Mouse (Mus musculus): ENCODE measurements at regions not wholly inside any gene's neighbourhood (a gene's known extent, or its start where the extent isn't known, plus 50 kb on each side); places are given as distances from the start of the nearest gene placed in this dataset.

- DNase-seq = no peak
Measured at GRCm38 (mm10) chr14:46706462-46706861, 53.9 kb upstream of the Cdkn3 start.

DNA sequence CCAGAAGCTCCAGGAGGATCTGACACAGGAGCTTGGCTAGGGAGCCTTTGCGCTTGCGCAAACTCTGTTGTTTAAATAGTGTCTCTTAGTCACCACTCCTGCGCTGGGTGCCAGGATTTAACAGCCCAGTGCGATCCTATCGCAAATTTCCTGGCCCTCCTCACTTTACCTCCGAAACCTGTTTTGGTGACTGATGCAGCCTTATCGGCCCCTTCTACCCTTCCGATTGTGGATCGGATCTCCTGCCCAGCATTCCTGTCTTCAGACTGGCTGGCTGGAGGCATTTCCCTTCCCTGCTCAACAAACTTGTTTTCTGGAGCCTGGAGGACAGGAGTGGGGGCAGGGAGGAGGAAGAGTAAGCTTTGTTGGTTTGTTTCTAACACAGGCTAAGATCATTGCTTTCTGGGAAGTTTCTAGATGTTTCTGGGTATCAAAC lies 56.0 kb upstream of the Cdkn3 start:
- peak; percentile 76 for DNase-seq

GRCm38 (mm10) chr14:46702669-46703435 lies 57.5 kb upstream of the Cdkn3 start:
- peak; percentile 77 for DNase-seq

DNA sequence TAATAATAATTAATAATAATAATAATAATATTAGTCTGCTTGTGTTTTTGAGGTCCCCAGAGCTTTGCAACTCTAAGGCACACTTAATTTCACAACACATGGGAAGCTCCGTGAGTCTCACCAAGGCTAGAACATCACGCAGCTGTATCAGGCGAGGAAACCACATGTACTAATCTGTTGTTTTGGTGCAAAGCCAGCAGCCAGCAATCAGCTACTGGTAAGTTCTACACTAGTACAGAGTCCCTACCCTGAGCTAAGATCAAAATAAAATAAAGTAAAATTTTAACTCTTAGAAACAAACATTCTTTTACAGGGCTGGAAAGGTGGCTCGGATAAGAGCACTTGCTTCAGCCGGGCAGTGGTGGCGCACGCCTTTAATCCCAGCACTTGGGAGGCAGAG lies 67.8 kb upstream of the Cdkn3 start:
- no peak for DNase-seq

GRCm38 (mm10) chr14:46692067-46692466 lies 68.3 kb upstream of the Cdkn3 start:
- no peak for DNase-seq

DNA sequence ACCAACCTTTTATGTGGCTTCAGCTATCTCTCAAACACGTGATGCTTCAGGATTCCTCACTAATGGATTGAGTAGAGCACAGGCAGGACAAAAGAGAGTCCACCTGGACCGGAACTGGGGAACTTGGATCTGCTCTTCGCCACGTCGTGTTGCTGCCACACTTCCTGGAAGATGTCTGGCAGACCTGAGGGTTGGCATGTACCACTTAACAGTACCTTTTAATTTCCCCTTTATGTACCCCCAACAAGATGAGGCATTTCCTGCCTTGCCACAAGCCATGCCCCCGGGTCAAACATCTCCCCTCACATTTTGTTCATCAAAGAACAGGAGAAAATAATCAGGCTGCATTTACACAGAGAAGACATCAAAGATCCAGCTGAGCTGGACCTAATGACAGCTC lies 77.6 kb upstream of the Cdkn3 start:
- no peak for DNase-seq

DNA sequence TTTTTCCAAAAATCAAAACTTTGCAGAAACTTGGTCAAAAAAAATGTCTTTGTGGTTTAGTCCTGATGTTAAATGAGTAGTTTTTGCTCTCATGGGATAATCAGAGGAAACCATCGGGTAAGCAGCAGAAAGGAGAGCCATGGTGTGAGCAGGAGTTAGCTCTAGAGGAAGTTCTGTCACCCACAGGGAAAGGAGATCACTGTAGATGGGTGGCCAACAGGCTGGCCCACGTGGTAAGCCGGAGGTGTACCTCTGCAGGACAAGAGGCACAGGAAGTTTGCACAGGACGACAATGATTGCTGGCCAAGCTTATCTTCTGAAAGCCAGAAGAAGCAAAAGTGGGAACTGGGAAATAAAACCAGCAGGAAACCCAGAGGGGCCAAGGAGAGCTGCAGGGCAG lies 81.4 kb upstream of the Cdkn3 start:
- no peak for DNase-seq

DNA sequence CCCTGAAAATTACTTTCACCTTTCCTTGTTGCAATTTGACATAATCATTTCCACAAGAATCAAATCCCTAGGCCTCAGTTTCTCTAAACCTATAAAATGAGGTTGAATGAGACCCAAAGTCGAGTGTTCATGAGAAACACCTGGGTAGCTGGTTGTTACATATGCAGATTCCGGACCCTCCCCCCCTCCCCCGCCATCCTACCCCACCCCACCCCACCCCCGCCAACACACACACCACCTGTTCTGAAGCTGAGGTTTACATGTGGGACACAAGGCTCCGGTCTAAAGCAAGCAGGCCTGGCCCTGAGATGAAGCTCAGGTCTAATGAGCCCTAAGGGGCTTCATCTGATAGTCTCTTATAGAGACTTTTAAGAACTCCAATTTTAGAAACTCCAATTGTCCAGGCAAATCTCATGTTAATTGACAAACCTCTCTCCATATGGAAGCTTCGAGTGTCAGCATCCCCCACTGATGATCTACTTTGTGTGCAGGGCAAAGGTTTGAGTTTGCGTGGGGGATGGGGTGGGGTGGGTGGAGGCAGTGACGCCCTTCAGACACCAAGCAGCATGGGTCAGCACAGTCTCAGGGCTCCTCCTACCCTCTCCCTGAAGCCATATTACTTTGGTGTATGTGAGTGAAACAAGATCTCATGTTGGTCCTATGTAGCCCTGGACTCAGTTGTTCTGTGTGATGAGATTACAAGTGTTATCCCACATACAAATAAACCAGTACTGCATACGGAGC lies 88.7 kb upstream of the Cdkn3 start:
- no peak for DNase-seq

GRCm38 (mm10) chr14:46671062-46671461 lies 89.3 kb upstream of the Cdkn3 start:
- no peak for DNase-seq

DNA sequence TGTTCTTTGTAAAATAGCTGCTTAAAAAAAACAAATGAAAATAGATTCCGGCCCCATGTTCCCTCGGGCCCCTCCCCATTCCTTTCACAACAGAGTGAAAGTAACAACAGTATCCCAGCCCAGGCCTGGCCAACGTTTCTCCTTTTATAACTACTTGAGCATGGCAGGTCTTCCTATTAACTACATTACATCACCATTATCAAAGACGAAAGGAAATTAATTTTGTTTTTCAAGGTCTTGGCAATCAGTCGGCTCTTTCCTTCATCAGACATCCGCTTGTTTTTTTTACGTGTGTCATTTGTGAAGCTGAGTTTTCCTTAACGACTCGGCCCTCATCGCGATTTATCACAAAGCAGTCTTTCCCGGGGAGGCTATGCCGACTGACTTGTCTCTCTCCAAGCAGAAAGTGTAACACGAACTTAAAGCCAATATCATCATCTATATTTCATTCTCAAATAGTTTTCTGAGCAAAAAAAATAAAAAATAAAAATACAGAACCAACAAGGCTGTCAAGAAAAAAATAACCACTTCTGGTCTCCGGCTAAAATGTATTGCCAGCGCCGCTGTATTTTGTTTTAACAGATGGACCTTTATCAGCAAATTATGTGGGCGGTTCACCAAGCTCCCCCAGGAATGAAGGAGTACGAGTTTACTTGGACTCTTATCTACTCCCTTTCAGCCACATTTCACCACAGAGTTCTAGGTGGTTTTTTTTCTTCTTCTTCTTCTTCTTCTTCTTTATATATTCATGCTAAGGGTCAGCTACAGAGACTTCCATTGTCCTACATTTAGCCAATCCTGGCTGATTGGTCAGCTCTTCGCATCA lies 89.9 kb upstream of the Cdkn3 start:
- no peak for DNase-seq

DNA sequence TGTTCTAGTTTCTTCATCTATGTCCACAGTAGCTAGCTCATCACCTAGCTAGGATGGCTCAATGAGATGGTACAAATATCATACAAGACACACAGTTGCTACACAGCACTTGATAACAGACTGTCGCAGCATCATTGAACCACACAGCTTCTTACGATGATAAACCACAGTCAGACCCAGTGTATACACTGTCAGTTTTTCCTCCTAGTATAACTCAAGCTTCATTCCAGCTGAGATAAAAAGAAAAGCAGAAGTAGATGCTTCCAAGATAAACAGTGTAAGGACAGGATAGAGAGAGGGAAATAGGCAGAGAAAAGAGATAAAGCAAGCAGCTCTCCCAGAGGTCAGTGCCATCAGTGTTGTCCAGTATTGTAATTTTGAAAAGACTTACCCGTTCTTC lies 92.1 kb upstream of the Cdkn3 start:
- DNase-seq = no peak

DNA sequence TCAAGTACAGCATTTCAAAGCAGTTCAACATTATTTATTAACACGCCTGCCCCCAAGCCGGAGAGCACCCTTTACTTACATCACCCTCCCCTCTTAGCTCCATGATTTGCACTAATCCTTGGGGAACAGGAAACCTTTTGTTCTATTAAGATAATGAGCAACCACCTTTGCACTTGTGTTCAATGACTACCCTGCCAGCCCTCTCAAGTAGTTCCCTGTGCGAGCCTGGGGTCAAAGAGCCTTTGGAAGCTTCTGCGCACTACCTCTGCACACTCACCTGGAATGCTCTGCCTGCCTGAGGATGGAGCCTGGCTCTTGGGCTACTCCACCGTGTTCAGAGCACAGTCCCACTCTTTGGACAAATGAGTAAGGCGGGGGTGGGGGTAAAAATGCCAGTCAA lies 96.0 kb upstream of the Cdkn3 start:
- DNase-seq = no peak

GRCm38 (mm10) chr14:46663529-46663928 lies 96.8 kb upstream of the Cdkn3 start:
- DNase-seq = no peak

GRCm38 (mm10) chr14:46661792-46662545 lies 98.4 kb upstream of the Cdkn3 start:
- DNase-seq = no peak

GRCm38 (mm10) chr14:46661118-46661791 lies 99.1 kb upstream of the Cdkn3 start:
- no peak for DNase-seq

- DNase-seq = no peak
Measured at GRCm38 (mm10) chr14:46659365-46659764, 101.0 kb upstream of the Cdkn3 start.

DNA sequence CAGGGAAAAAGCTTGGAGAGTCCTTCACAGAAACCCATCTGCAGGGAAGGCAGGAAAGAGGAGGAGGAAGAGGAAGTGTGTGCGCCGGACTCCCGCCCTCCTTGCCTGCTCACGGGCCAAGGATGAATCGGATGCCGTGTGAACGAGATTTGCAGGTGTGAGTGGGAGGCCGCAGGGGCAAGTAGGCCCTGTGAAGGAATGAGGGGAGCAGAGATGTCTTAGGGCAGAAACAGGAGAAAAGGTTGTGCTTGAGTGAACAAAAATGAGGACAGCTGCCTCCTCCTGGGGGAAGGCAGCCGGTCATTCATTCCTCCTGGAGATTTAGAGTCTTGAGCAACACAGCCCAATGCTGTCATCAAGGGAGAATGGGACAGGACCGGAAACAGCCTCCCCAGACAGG lies 104.1 kb upstream of the Cdkn3 start:
- no peak for DNase-seq

GRCm38 (mm10) chr14:46647319-46647974 lies 112.9 kb upstream of the Cdkn3 start:
- no peak for DNase-seq

DNA sequence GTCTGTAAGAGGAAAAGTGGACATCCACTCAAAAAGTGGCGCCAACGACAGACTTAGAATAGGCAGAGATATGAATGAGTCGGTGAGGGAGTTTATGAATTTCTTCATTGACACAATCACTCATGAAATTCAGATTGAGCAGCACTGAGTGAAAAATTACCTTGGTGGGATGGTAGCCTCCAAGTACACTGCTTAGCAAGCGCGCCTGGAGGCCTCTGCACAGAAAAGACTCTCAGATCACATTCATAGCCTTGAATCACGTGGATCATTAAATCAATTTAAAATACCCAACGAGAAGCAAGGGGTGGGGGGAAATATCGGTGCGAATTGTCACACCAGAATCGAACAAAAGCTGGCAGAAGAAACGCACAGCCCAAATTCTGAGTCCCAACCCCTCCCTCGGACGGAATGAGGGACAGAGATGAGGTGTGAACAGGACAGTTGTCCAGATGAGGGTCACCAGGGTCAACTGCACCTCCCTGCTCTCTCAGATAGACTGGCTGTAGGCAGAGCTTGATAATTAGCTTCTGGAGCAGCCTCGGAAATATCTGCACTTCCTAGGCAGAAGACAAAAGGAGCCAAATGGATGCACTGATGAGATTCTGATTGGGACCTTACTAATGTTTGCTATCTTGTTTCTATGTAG lies 113.5 kb upstream of the Cdkn3 start:
- DNase-seq = no peak

- DNase-seq = no peak
Measured at GRCm38 (mm10) chr14:46639116-46639826, 121.1 kb upstream of the Cdkn3 start.
